Comparison of ENCODE assay signal across 8 mouse cellular contexts in genomic region chr17:43666576-43667289, GRCm38 (mm10). TPM values are rescaled to one million over a fixed set of nuclear protein-coding genes. Genes with fewer than 3 reads are reported as not detected.
DNase-seq lines count a peak whose midpoint lies in the region; ATAC-seq and TF ChIP-seq lines count a peak whose summit lies in the region.

TSS of gene Slc25a27 (minus strand) at chr17:43667214.

- under 1% methylated on average over 41 of the region's 41 CpGs for WGBS in forebrain, embryonic 15.5 days
- WGBS in liver, postnatal 0 days (ENCODE audit: insufficient replicate concordance) = 1% methylated on average over 39 of the region's 41 CpGs
- under 1% methylated on average over 41 of the region's 41 CpGs for WGBS in neural tube, embryonic 13.5 days

- H3K36me3 ChIP-seq in forebrain, embryonic 15.5 days = peaks cover 12% of the 10 kb centered on the region
- H3K36me3 ChIP-seq in liver, postnatal 0 days (replicated peaks; ENCODE audit: insufficient read depth, low read length) = no peaks in the 10 kb centered on the region
- H3K36me3 ChIP-seq in neural tube, embryonic 13.5 days = peaks cover 19% of the 10 kb centered on the region

- TF ChIP-seq EP300 in liver, postnatal 0 days (IDR thresholded peaks at IDR 0.05; ENCODE audit: low read depth) = no peak

- peak within 1 kb of the TSS; percentile 82 for H3K4me3 ChIP-seq in forebrain, embryonic 15.5 days
- H3K4me3 ChIP-seq in liver, postnatal 0 days (ENCODE audit: low read depth, low read length) = peak within 1 kb of the TSS; percentile 68
- H3K4me3 ChIP-seq in neural tube, embryonic 13.5 days = peak within 1 kb of the TSS; percentile 92

- peak; percentile 99 for ATAC-seq in forebrain, embryonic 15.5 days (replicated peaks)
- ATAC-seq in liver, postnatal 0 days = peak; percentile 93
- ATAC-seq in neural tube, embryonic 13.5 days (ENCODE audit: low read depth) = peak; percentile 98

- peak; percentile 95 for DNase-seq in ES-CJ7 (ENCODE audit: low read depth, low spot score)
- peak; percentile 87 for DNase-seq in cerebellum, adult 11 months
- peak; percentile 84 for DNase-seq in heart, postnatal 25 days (ENCODE audit: low spot score)
- DNase-seq in layer of hippocampus, adult 11-12 months (ENCODE audit: low spot score) = peak; percentile 88
- peak; percentile 86 for DNase-seq in liver, postnatal 0 days
- DNase-seq in telencephalon, adult 2 months (ENCODE audit: low read depth, low spot score) = peak; percentile 87

- peaks cover 28% of the 10 kb centered on the region for H3K4me1 ChIP-seq in forebrain, embryonic 15.5 days
- peaks cover 10% of the 10 kb centered on the region for H3K4me1 ChIP-seq in liver, postnatal 0 days (ENCODE audit: insufficient read depth)
- H3K4me1 ChIP-seq in neural tube, embryonic 13.5 days (replicated peaks) = peaks cover 33% of the 10 kb centered on the region

- no peaks in the 10 kb centered on the region for H3K27me3 ChIP-seq in forebrain, embryonic 15.5 days
- H3K27me3 ChIP-seq in liver, postnatal 0 days (ENCODE audit: insufficient read depth, low read length) = no peaks in the 10 kb centered on the region
- no peaks in the 10 kb centered on the region for H3K27me3 ChIP-seq in neural tube, embryonic 13.5 days

- peak within 1 kb of the TSS; percentile 69 for H3K4me2 ChIP-seq in forebrain, embryonic 15.5 days (replicated peaks)
- peak within 1 kb of the TSS; percentile 95 for H3K4me2 ChIP-seq in liver, postnatal 0 days (ENCODE audit: low read depth, low read length)
- H3K4me2 ChIP-seq in neural tube, embryonic 13.5 days = peak within 1 kb of the TSS; percentile 71

- H3K27ac ChIP-seq in forebrain, embryonic 15.5 days (replicated peaks) = peak within 1 kb of the TSS; percentile 66
- H3K27ac ChIP-seq in liver, postnatal 0 days (ENCODE audit: low read depth) = peak within 1 kb of the TSS; percentile 91
- H3K27ac ChIP-seq in neural tube, embryonic 13.5 days (replicated peaks) = peak within 1 kb of the TSS; percentile 81

- peak within 1 kb of the TSS; percentile 85 for H3K9ac ChIP-seq in forebrain, embryonic 15.5 days (replicated peaks)
- peak within 1 kb of the TSS; percentile 66 for H3K9ac ChIP-seq in liver, postnatal 0 days (replicated peaks)
- peak within 1 kb of the TSS; percentile 98 for H3K9ac ChIP-seq in neural tube, embryonic 13.5 days

- intact Hi-C loops in heart, postnatal 25 days (cut with DNase I) = no loop called here

- H3K9me3 ChIP-seq in forebrain, embryonic 15.5 days = no peaks in the 10 kb centered on the region
- H3K9me3 ChIP-seq in liver, postnatal 0 days (ENCODE audit: low read length) = no peaks in the 10 kb centered on the region
- no peaks in the 10 kb centered on the region for H3K9me3 ChIP-seq in neural tube, embryonic 13.5 days

- no peak; the same call in 1 of the 2 replicates for TF ChIP-seq CTCF in liver, postnatal 0 days (IDR thresholded peaks at IDR 0.05; ENCODE audit: low read depth)

RNA-seq across cellular contexts. Expression of gene Slc25a27, which starts in this region (rescaled TPM):
- polyA plus RNA-seq in forebrain, embryonic 15.5 days (2015; fragmentation: Nextera tagmentation; extraction: Ambion mirVana) = 117 and 123 TPM in 2 replicates
- 1 to 10 TPM; 2.4 to 2.5 TPM for total RNA-seq in heart, postnatal 25 days (2021)
- polyA plus RNA-seq in liver, postnatal 0 days (2015; fragmentation: Nextera tagmentation; extraction: Ambion mirVana) = 1.5 and 1.8 TPM in 2 replicates
- polyA plus RNA-seq in neural tube, embryonic 13.5 days (2015; fragmentation: Nextera tagmentation; extraction: Ambion mirVana) = 92.2 and 96.9 TPM in 2 replicates

Comparison
In these comparisons a context has a peak if more than half of its experiments do, and no peak if none do; other contexts are left out.
1. Peak in every context shown above with its lines: DNase-seq, ATAC-seq, H3K4me3 ChIP-seq and H3K27ac ChIP-seq.
2. RNA of gene Slc25a27 (polyA plus RNA-seq): 117 to 123 TPM in forebrain, embryonic 15.5 days and 92.2 to 96.9 TPM in neural tube, embryonic 13.5 days; 1.5 to 1.8 TPM in liver, postnatal 0 days; every median in the first group is over 10 times any median in the second.